Mouse (Mus musculus) kidney, embryonic 14.5 days (tissue): ENCODE data around the gene Pax8. TPM values are rescaled to one million over a fixed set of nuclear protein-coding genes. Genes with fewer than 3 reads are reported as not detected.

ENCODE experiments used
- ATAC-seq: fragments of 200-750 bp; cut with Nextera tagmentation; 2 replicates; pipeline ENCODE4 v1.8.0; 2017; ENCODE audit warnings: moderate number of reproducible peaks, mild to moderate bottlenecking, moderate TSS enrichment, moderate library complexity; ENCODE audit not compliant: low FRiP score, low TSS enrichment
- H3K27ac ChIP-seq: fragments of 300-500 bp; sonication (generic); 2 replicates; pipeline ENCODE4 v1.5.1; 2014; ENCODE audit warnings: low read depth, mild to moderate bottlenecking, low read length, moderate library complexity, mixed read lengths
- H3K27me3 ChIP-seq: fragments of 300-500 bp; sonication (generic); 2 replicates; pipeline ENCODE4 v1.6.1; 2014; ENCODE audit warnings: mild to moderate bottlenecking, low read length; ENCODE audit not compliant: control insufficient read depth, insufficient read depth
- H3K36me3 ChIP-seq: fragments of 300-500 bp; sonication (generic); 2 replicates; pipeline ENCODE4 v1.6.1; 2014; ENCODE audit warnings: low read length, mixed read lengths; ENCODE audit not compliant: control insufficient read depth, insufficient read depth
- H3K4me1 ChIP-seq: fragments of 300-500 bp; sonication (generic); 2 replicates; pipeline ENCODE4 v1.6.1; 2014; ENCODE audit warnings: low read length, mixed read lengths; ENCODE audit not compliant: control insufficient read depth, insufficient read depth
- H3K4me2 ChIP-seq: fragments of 300-500 bp; sonication (generic); replicated peaks from 2 replicates; pipeline ENCODE4 v1.6.1; 2014; ENCODE audit warnings: low read depth, mild to moderate bottlenecking, low read length
- H3K4me3 ChIP-seq: fragments of 300-500 bp; sonication (generic); 2 replicates; pipeline ENCODE4 v1.5.1; 2014; ENCODE audit warnings: mild to moderate bottlenecking, low read length
- H3K9ac ChIP-seq: fragments of 300-500 bp; sonication (generic); 2 replicates; pipeline ENCODE4 v1.6.1; 2014; ENCODE audit warnings: low read depth, mild to moderate bottlenecking, low read length, moderate library complexity
- H3K9me3 ChIP-seq: fragments of 300-500 bp; sonication (generic); 2 replicates; pipeline ENCODE4 v1.6.1; 2016; ENCODE audit warnings: low read length; ENCODE audit not compliant: control insufficient read depth
- WGBS: fragments of 180-500 bp; shearing (Covaris S2); extraction: QIAGEN DNeasy Blood & Tissue Kit; methylation state at CpG from one replicate; pipeline ENCODE4 v1.1.7; 2014; 5-methylcytosine and 5-hydroxymethylcytosine counted together
- polyA plus RNA-seq: library from polyadenylated mRNA; unstranded; fragments of >200 nt; fragmentation: Nextera tagmentation; extraction: Ambion mirVana; gene quantifications from 2 replicates; pipeline ENCODE4 v1.2.1, GENCODE M21; 2014

Gene Pax8
- polyA plus RNA-seq, 1 experiment from 2014 or later: 140 TPM

GRCm38 (mm10) chr2:24429806-24430205 lies 45.6 kb downstream of the Pax8 start:
- Histone ChIP-seq H3K36me3 (peaks cover 39% of the 10 kb centered on the region), H3K4me3 (no peak overlapping the region), H3K9me3 (no peaks in the 10 kb centered on the region), H3K4me1 (peaks cover 15% of the 10 kb centered on the region), H3K27ac (no peak overlapping the region; the same call in 1 of the 2 replicates), H3K9ac (no peak overlapping the region), H3K4me2 (no peak overlapping the region), H3K27me3 (no peaks in the 10 kb centered on the region)
- WGBS: 82% methylated on average over 4 of the region's 4 CpGs
- no peak for ATAC-seq

- 33% methylated on average over 12 of the region's 12 CpGs for WGBS
- H3K27me3 ChIP-seq: no peaks in the 10 kb centered on the region
- peak overlapping the region; percentile 92 for H3K27ac ChIP-seq
- H3K9me3 ChIP-seq: no peaks in the 10 kb centered on the region
- peak; percentile 96 for ATAC-seq
- H3K4me2 ChIP-seq: no peak overlapping the region
- peaks cover 15% of the 10 kb centered on the region for H3K4me1 ChIP-seq
- no peak overlapping the region for H3K4me3 ChIP-seq
- H3K9ac ChIP-seq: no peak overlapping the region
- H3K36me3 ChIP-seq: peaks cover 33% of the 10 kb centered on the region
Observed at GRCm38 (mm10) chr2:24427866-24428675, 47.3 kb downstream of the Pax8 start.

- Histone ChIP-seq H3K27ac (no peak overlapping the region), H3K9me3 (no peaks in the 10 kb centered on the region), H3K27me3 (no peaks in the 10 kb centered on the region), H3K4me3 (no peak overlapping the region), H3K9ac (no peak overlapping the region), H3K4me1 (peaks cover 15% of the 10 kb centered on the region), H3K36me3 (peaks cover 22% of the 10 kb centered on the region), H3K4me2 (no peak overlapping the region)
- 75% methylated on average over 2 of the region's 2 CpGs for WGBS
- ATAC-seq: no peak
Observed at GRCm38 (mm10) chr2:24425630-24426029, 49.8 kb downstream of the Pax8 start.

- Histone ChIP-seq H3K4me1 (peaks cover 9% of the 10 kb centered on the region; the same call in 1 of the 2 replicates), H3K4me2 (no peak overlapping the region), H3K4me3 (no peak overlapping the region), H3K36me3 (peaks cover 14% of the 10 kb centered on the region), H3K9ac (no peak overlapping the region), H3K27me3 (no peaks in the 10 kb centered on the region), H3K27ac (no peak overlapping the region), H3K9me3 (no peaks in the 10 kb centered on the region)
- ATAC-seq: no peak
- 64% methylated on average over 3 of the region's 3 CpGs for WGBS
Observed at GRCm38 (mm10) chr2:24422815-24423214, 52.6 kb downstream of the Pax8 start.

- H3K27ac ChIP-seq: peak overlapping the region; percentile 59; the same call in 1 of the 2 replicates
- no peaks in the 10 kb centered on the region for H3K27me3 ChIP-seq
- H3K4me2 ChIP-seq: no peak overlapping the region
- H3K4me3 ChIP-seq: no peak overlapping the region
- peaks cover 11% of the 10 kb centered on the region; the same call in 1 of the 2 replicates for H3K36me3 ChIP-seq
- 78% methylated on average over 6 of the region's 6 CpGs for WGBS
- no peak for ATAC-seq
- H3K9me3 ChIP-seq: no peaks in the 10 kb centered on the region
- H3K9ac ChIP-seq: no peak overlapping the region
- H3K4me1 ChIP-seq: peaks cover 19% of the 10 kb centered on the region
Observed at GRCm38 (mm10) chr2:24421211-24421863, 54.1 kb downstream of the Pax8 start.

GRCm38 (mm10) chr2:24417564-24417963 lies 57.8 kb downstream of the Pax8 start:
- Histone ChIP-seq H3K27ac (peak overlapping the region; percentile 78), H3K9ac (no peak overlapping the region), H3K27me3 (no peaks in the 10 kb centered on the region), H3K4me1 (peaks cover 48% of the 10 kb centered on the region), H3K36me3 (no peaks in the 10 kb centered on the region; the same call in 1 of the 2 replicates), H3K4me2 (no peak overlapping the region), H3K9me3 (no peaks in the 10 kb centered on the region), H3K4me3 (no peak overlapping the region)
- 82% methylated on average over 4 of the region's 4 CpGs for WGBS
- ATAC-seq: no peak

- Histone ChIP-seq H3K9ac (no peak overlapping the region), H3K4me2 (no peak overlapping the region), H3K36me3 (no peaks in the 10 kb centered on the region; the same call in 1 of the 2 replicates), H3K27ac (peak overlapping the region; percentile 78), H3K4me3 (no peak overlapping the region), H3K9me3 (no peaks in the 10 kb centered on the region), H3K27me3 (no peaks in the 10 kb centered on the region), H3K4me1 (peaks cover 52% of the 10 kb centered on the region)
- whole genome bisulfite sequencing: 11% methylated on average over 2 of the region's 2 CpGs
- ATAC-seq: peak; percentile 7
Observed at GRCm38 (mm10) chr2:24417106-24417505, 58.3 kb downstream of the Pax8 start.

- no peak overlapping the region for H3K4me3 ChIP-seq
- peaks cover 52% of the 10 kb centered on the region for H3K4me1 ChIP-seq
- H3K4me2 ChIP-seq: no peak overlapping the region
- WGBS: under 1% methylated on average over 9 of the region's 9 CpGs
- no peak overlapping the region for H3K9ac ChIP-seq
- no peaks in the 10 kb centered on the region for H3K9me3 ChIP-seq
- H3K27ac ChIP-seq: peak overlapping the region; percentile 78
- ATAC-seq: peak; percentile 69
- no peaks in the 10 kb centered on the region for H3K36me3 ChIP-seq
- no peaks in the 10 kb centered on the region for H3K27me3 ChIP-seq
Observed at GRCm38 (mm10) chr2:24416668-24417067, 58.7 kb downstream of the Pax8 start.

GRCm38 (mm10) chr2:24413677-24414076 lies 61.7 kb downstream of the Pax8 start:
- Histone ChIP-seq H3K9me3 (no peaks in the 10 kb centered on the region), H3K4me1 (peaks cover 56% of the 10 kb centered on the region), H3K27ac (peak overlapping the region; percentile 70; the same call in 1 of the 2 replicates), H3K27me3 (no peaks in the 10 kb centered on the region), H3K4me2 (no peak overlapping the region), H3K9ac (no peak overlapping the region), H3K4me3 (no peak overlapping the region), H3K36me3 (no peaks in the 10 kb centered on the region)
- WGBS: 38% methylated on average over 4 of the region's 4 CpGs
- ATAC-seq: peak; percentile 84
